In the genomic region with DNA sequence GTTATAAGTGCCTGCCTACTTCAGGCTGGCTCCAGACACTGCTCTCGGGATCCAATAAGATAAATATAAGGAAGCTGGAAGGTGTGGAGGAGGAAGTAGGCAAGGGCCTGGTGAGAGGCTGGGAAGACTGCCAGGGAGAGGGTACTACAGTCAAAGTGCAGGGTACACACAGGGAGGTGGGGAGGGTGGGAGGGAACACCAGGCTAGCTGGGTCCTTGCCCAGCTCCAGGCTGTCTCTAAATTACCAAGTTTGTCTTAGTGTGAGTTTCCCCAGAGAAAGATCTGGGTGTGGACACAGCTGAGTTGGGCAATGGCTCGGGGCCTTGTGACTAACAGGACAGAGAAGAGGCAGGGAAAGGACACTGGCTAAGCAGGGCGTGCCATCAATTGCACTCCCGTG, we compare ENCODE assay signal across 10 mouse cellular contexts. TPM values are rescaled to one million over a fixed set of nuclear protein-coding genes. Genes with fewer than 3 reads are reported as not detected.
DNase-seq lines count a peak whose midpoint lies in the region; ATAC-seq and TF ChIP-seq lines count a peak whose summit lies in the region.
"Had no signal": no experiment of that assay in that cellular context is flagged by ENCODE, and none has a peak within 500 bp of the region (broad histone marks: within the 10 kb centered on the region; RNA-seq: fewer than 3 reads in every experiment).

No protein-coding gene starts in this region.

- DNase-seq in kidney, adult 18-20 months, result peak; percentile 33
- DNase-seq in kidney, postnatal 14 days, result peak; percentile 82
- DNase-seq in thymus, postnatal 4 days, result no peak
- no peak for DNase-seq in forebrain, embryonic 10.5 days (ENCODE audit: extremely low spot score, low spot score)
- no peak for DNase-seq in thymus, postnatal 25 days
- DNase-seq: cerebellum, adult 8-10 months had no signal

- H3K4me3 ChIP-seq in kidney, embryonic 15.5 days (replicated peaks), result no peak overlapping the region
- no peak overlapping the region for H3K4me3 ChIP-seq in small intestine, adult 2 months (ENCODE audit: low read depth, low read length)
- H3K4me3 ChIP-seq in forebrain, embryonic 10.5 days, result no peak overlapping the region
- H3K4me3 ChIP-seq: midbrain, embryonic 12.5 days had no signal

- WGBS in kidney, embryonic 15.5 days, result 61% methylated on average over 4 of the region's 4 CpGs
- WGBS in small intestine, adult 2 months, result 11% methylated on average over 4 of the region's 4 CpGs
- WGBS in forebrain, embryonic 10.5 days, result 75% methylated on average over 4 of the region's 4 CpGs

- H3K27ac ChIP-seq in kidney, embryonic 15.5 days, result no peak overlapping the region
- H3K27ac ChIP-seq in small intestine, adult 2 months (ENCODE audit: insufficient read depth, low read depth, low read length), result peak overlapping the region; percentile 99
- H3K27ac ChIP-seq in forebrain, embryonic 10.5 days, result no peak overlapping the region
- H3K27ac ChIP-seq: midbrain, embryonic 12.5 days had no signal

- H3K4me2 ChIP-seq in kidney, embryonic 15.5 days, result no peak overlapping the region
- H3K4me2 ChIP-seq: midbrain, embryonic 12.5 days had no signal

- H3K9me3 ChIP-seq in kidney, embryonic 15.5 days (replicated peaks), result no peaks in the 10 kb centered on the region
- no peaks in the 10 kb centered on the region for H3K9me3 ChIP-seq in forebrain, embryonic 10.5 days
- H3K9me3 ChIP-seq: midbrain, embryonic 12.5 days had no signal

- ATAC-seq in kidney, embryonic 15.5 days (replicated peaks; ENCODE audit: low FRiP score), result no peak
- peak; percentile 68 for ATAC-seq in granulocyte monocyte progenitor cell, adult 5-6 weeks (replicated peaks; ENCODE audit: poor library complexity, severe bottlenecking)

- no peaks in the 10 kb centered on the region for H3K27me3 ChIP-seq in kidney, embryonic 15.5 days
- H3K27me3 ChIP-seq in small intestine, adult 2 months (ENCODE audit: control insufficient read depth, insufficient read depth, low read length), result no peaks in the 10 kb centered on the region
- no peaks in the 10 kb centered on the region for H3K27me3 ChIP-seq in forebrain, embryonic 10.5 days (ENCODE audit: poor library complexity, severe bottlenecking)
- H3K27me3 ChIP-seq: midbrain, embryonic 12.5 days had no signal

- H3K9ac ChIP-seq in kidney, embryonic 15.5 days, result no peak overlapping the region
- H3K9ac ChIP-seq: midbrain, embryonic 12.5 days had no signal

- no peak for TF ChIP-seq CTCF in small intestine, adult 2 months (IDR thresholded peaks at IDR 0.05; ENCODE audit: extremely low read depth, insufficient read length, insufficient replicate concordance, low read depth, low read length)

- TF ChIP-seq POLR2A in small intestine, adult 2 months (IDR thresholded peaks at IDR 0.05; ENCODE audit: low read depth, low read length), result no peak

- peaks cover 4% of the 10 kb centered on the region; the same call in 1 of the 2 replicates for H3K4me1 ChIP-seq in kidney, embryonic 15.5 days
- H3K4me1 ChIP-seq in small intestine, adult 2 months (ENCODE audit: control insufficient read depth, insufficient read depth, insufficient read length, low read length), result peaks cover 45% of the 10 kb centered on the region
- H3K4me1 ChIP-seq in forebrain, embryonic 10.5 days, result no peaks in the 10 kb centered on the region

- H3K36me3 ChIP-seq in kidney, embryonic 15.5 days, result no peaks in the 10 kb centered on the region
- no peaks in the 10 kb centered on the region for H3K36me3 ChIP-seq in small intestine, adult 2 months (ENCODE audit: control insufficient read depth, insufficient read depth, low read length)
- no peaks in the 10 kb centered on the region for H3K36me3 ChIP-seq in forebrain, embryonic 10.5 days (replicated peaks)
- H3K36me3 ChIP-seq: midbrain, embryonic 12.5 days had no signal

RNA-seq across cellular contexts. Expression of a gene that starts 16.2 kb away (rescaled TPM):
- 1.3 and 1.5 TPM in 2 replicates for polyA plus RNA-seq in kidney, embryonic 15.5 days (2015; fragmentation: Nextera tagmentation; extraction: Ambion mirVana)
- not detected in 2 replicates for total RNA-seq in granulocyte monocyte progenitor cell, adult 5-6 weeks (2014; fragmentation: Nextera tagmentation)
- 0.13 TPM in 1 of 2 replicates, not detected in the other for total RNA-seq in granulocyte monocyte progenitor cell, adult 5-6 weeks (2017)
- 1.0 and 3.9 TPM in 2 replicates for polyA plus RNA-seq in small intestine, adult 2 months (2012; rRNA removed)
- 0.74 and 0.75 TPM in 2 replicates for polyA plus RNA-seq in forebrain, embryonic 10.5 days (2016; fragmentation: Nextera tagmentation; extraction: Ambion mirVana)

Comparison
In these comparisons a context has a peak if more than half of its experiments do, and no peak if none do; other contexts are left out.
1. DNase-seq: peak in kidney, adult 18-20 months (single experiment) and kidney, postnatal 14 days (single experiment); none in thymus, postnatal 4 days (single experiment), forebrain, embryonic 10.5 days (single experiment) and thymus, postnatal 25 days (single experiment).